Mouse (Mus musculus): Measurements from ENCODE around the gene Tmem100.

Gene Tmem100

DNA sequence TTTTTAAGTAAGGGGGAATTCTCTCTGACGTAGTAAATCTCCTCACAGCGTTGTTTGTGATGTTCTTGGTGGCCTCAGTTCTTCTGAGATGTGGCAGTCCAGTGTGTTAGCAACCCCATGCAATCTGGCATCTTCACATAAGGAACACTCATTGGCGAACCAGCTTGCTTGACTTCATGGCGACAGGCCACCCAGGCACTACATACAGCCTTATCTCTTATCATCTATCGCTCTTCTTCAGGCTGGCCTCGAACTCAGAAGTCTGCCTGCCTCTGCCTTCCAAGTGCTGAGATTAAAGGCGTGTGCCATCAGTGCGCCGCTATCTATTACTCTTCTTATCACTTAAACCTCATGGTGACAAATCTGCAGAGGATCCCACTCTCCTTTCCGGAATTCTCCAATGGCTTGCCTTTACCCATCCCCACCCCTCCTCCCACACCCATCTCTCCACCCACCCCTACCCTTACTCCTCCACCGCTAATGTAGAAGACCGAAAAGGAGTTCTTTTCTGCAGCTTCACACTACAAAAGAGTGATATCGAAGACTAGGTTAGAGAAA is at the start of gene Tmem100:
Gene Tmem100, plus strand, starts transcription at position 508 of the 558 bp plus-strand sequence.
- no peak for DNase-seq (ENCODE audit: low read depth, low spot score)

DNA sequence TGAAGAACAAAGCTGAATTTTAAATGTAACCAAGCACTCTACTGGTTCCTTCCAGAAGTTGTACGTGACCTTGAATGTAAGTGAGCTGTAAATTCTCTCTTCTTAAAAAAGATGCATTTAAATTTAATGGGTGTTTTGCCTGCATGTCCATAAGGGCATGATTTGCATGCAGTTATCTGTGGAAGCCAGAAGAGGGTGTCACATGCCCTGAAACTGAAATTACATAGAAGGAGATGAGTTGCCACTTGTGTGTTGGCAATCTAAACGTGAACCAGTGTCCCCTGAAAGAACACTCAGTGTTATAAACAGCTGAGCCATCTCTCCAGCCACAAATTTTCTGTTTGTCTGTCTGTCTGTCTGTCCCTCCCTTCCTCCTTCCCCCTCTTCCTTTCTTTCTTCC is 47.2 kb upstream of the Tmem100 start:
- no peak for DNase-seq (ENCODE audit: low read depth, low spot score)

DNA sequence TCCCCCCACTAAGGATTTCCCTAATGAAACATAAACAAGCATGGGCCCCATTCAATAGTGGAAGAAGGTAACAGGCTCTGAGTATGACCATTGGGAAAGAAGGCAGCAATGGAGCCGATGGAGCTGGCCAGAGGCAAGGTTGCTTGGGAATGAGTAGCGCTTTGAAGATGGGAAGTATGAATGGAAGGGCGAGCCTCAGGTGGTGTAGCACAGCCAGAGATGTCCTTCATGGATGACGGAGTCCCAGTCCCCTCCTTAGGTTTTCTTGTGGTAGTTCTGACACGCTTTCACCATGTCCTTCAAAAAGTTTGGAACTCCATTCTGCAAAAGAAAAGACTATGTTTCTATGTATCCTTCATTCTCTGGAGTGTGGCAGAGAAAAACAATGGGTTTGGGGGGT is 45.7 kb upstream of the Tmem100 start:
- no peak for DNase-seq (ENCODE audit: low read depth, low spot score)

- DNase-seq (ENCODE audit: low read depth, low spot score) = no peak
These were observed 44.7 kb upstream of the Tmem100 start for GRCm38 (mm10) chr11:89985200-89986187.

GRCm38 (mm10) chr11:89986516-89986915 is 43.6 kb upstream of the Tmem100 start:
- DNase-seq (ENCODE audit: low read depth, low spot score) = no peak

GRCm38 (mm10) chr11:89988936-89989589 is 41.1 kb upstream of the Tmem100 start:
- DNase-seq (ENCODE audit: low read depth, low spot score) = peak; percentile 85

- no peak for DNase-seq (ENCODE audit: low read depth, low spot score)
These were observed 38.5 kb upstream of the Tmem100 start for GRCm38 (mm10) chr11:89991661-89992060.

DNA sequence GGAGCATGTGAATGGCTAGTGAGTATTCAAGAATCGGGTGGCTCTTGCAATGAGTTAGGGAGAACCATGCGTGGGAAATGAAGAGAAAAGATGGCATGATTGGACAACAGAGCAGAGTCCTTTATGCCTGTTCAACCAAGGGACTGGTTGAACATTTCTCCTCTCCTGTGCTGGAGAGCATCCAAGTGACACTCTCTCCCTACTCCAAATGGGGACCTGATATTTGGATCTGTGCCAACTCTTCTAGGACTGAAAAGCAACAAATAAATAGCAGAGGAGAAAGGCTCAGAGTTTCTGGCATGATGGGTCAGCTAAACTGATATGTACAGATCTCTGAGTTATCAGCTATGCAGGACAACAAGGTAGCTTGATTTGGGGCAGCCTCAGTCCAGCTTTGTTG is 35.4 kb upstream of the Tmem100 start:
- DNase-seq (ENCODE audit: low read depth, low spot score) = no peak

GRCm38 (mm10) chr11:89995596-89995995 is 34.6 kb upstream of the Tmem100 start:
- no peak for DNase-seq (ENCODE audit: low read depth, low spot score)

GRCm38 (mm10) chr11:89996406-89996805 is 33.7 kb upstream of the Tmem100 start:
- no peak for DNase-seq (ENCODE audit: low read depth, low spot score)

DNA sequence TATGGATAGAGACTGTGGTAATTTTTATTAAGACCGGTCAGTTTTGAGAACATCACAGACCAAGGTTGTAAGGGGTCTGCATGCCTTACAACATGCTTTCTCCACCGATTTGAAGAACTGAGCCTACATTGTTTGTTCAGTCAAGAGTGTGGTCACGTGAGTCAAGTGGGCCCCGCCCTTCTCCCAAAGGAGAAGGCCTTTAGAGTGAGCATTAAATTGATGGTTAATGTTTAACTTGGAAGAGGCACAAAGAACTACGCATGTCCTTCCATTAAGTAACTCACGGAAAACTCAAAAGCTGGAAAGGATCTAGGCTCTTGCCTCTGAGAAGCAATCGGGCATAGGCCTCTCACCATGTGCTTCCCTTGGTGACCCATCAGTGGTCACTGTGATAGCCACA is 33.3 kb upstream of the Tmem100 start:
- DNase-seq (ENCODE audit: low read depth, low spot score) = no peak

- DNase-seq (ENCODE audit: low read depth, low spot score) = no peak
These were observed 31.0 kb upstream of the Tmem100 start for GRCm38 (mm10) chr11:89998996-89999770.

DNA sequence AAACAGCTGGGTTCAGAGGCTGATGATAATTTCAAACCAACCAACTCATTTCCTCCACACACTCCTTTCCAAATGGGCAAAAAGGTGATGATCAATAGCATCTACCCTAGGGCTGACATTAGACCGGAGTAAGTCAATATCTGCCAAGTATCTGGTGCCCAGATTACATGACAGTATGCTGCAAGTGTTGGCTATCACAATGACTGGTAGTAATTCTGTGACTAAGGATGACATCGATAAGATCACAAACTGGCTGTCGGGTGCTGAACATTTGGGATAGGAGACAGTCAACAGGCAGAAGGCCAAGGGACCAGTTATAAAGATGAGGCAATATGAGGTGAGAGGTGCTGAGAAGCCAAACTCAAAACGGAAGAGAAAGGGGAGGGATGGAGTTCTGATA is 29.5 kb upstream of the Tmem100 start:
- no peak for DNase-seq (ENCODE audit: low read depth, low spot score)

DNA sequence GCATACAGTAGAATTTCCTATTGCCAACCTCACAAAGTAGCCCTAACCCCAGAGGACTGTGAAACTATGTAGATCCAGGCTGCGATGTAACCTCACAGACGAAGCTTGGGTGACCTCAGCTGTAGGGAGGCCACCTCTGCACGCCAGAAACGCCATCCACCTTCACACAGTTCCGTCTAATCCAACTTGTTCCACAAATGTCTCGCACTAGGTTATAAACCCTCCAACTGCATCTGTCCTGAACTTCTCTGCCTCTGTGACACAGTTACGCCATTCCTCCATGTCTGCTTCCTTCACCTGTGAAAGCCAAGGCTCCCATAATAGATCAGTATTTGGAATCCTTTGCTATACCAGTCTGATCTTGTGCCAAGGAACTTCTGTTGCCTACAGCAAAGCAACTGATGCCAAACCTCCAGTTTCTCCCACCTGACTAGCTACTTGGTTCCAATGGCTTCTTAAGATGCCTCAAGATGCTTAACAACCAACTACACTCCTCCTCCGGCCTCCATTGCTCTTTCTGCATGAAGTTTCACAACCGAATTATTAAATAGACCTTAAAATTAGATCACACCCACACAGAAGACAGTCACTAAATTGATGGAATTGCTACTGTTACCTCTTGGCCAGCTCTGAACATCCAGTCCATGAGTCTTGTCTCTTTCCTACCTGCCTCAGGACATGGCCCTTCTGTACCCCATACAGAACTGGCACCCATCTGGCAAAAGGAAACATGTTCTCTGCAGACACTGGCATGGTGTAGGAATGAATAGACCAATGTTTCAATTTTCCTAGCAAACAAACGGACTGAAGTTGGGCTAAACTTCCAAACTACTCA is 28.5 kb upstream of the Tmem100 start:
- DNase-seq (ENCODE audit: low read depth, low spot score) = no peak

DNA sequence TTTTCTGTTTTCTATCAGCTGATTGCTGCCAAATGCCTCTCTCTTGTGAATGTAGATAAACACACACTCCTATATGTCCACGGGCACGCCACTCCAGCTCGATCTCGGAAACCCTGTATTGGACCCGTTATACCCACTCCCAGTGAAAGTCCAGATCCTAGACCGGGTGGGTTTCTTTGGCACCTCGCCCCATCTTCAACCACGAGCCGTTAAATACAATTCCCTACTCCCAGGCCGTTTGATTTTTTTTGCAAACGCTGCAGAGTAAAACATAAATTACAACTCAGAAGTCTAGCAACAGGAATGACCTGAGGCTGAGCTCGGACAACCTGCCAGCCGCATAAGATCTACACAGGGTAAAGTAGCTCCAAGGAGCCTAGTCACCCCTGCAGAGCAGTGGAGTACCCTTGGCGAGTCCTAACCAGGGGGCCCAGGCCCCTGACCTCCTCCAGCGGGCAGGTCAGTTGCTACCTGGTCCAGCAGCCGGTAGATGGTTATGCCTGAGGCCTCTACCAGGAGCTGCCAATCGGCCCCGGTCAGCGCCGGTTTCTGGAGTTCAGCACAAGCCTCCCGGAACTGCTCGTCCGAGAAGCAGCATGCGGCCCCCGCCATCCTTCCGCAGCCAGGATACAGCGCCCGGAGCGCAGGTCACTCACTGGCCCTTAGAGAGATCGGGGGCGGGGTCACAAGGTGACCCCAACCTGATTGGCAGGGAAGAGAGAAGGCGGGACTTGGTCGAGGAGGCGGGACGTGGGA is 27.7 kb upstream of the Tmem100 start, which contains the start of gene Pctp:
Gene Pctp, minus strand, starts transcription at position 664 of the 756 bp plus-strand sequence.
- DNase-seq (ENCODE audit: low read depth, low spot score) = peak; percentile 89

- no peak for DNase-seq (ENCODE audit: low read depth, low spot score)
These were observed 27.2 kb upstream of the Tmem100 start for GRCm38 (mm10) chr11:90002987-90003348.

- DNase-seq (ENCODE audit: low read depth, low spot score) = no peak
These were observed 26.8 kb upstream of the Tmem100 start for GRCm38 (mm10) chr11:90003386-90003785.

DNA sequence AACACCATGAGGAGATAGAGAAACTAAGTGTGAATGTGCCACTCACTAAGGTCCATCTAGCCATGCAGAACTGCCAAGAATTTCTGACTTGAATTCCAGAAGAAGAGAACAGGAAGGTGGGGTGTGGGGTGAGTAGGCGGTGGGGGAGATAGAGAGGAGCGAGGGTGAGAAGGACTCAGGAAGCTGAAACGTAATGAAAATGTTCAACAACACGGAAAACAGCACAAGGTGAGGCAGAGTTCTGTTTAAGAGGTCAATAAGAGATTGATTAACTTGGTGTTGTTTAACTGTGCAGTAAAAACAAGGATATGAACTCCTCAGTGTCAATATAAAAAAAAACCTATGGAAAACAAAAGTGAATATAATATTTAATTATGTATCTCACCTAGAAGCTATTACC is 24.0 kb upstream of the Tmem100 start:
- DNase-seq (ENCODE audit: low read depth, low spot score) = no peak

GRCm38 (mm10) chr11:90007791-90008531 is 22.2 kb upstream of the Tmem100 start:
- no peak for DNase-seq (ENCODE audit: low read depth, low spot score)
